Mouse (Mus musculus) layer of hippocampus, adult 11-12 months (tissue): ENCODE data around the gene Chrnd.

Source experiments
- DNase-seq: peaks from one replicate; pipeline ENCODE4 v3.0.0; 2022; ENCODE audit warnings: low spot score

The Chrnd gene

DNA sequence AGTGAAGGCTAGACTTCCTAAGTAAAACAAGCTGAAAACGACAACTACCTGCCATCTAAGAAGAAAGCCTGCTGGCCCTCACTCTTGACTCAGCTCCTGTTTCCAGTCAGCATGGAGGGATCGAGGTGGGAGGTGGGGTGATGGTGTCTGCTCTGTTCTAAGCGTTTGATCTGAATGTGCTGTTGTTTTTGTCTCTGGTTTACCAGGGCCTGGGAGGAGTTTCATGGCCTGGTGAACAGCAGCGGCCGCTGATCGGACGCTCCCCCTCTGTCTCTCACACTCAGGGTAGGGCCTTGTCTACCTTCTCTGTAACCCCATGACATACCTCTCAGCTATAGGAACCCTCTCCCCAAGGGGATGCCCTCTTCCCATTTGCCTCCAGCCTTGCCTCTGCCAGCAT is 41.8 kb downstream of the Chrnd start:
- no peak for DNase-seq

DNA sequence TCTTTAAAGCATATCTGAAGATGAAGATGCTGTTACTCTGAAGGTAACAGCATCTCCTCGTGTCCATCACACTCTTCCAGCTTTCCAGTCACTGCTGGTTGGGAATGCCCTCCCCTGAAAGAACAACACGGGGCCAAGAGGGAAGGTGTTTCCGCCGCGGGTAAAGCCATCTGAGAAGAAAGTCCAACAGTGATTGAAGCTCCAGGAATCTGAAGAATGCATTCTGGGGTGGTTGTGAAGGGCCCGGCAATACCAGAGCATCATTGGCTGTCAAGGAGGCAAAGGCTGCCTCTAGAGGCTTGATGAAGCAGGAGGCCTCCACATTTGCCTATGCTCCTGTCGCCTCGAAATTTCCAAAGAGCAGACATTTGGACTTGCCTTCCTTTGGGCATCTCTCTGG is 48.6 kb downstream of the Chrnd start:
- DNase-seq, result no peak

DNA sequence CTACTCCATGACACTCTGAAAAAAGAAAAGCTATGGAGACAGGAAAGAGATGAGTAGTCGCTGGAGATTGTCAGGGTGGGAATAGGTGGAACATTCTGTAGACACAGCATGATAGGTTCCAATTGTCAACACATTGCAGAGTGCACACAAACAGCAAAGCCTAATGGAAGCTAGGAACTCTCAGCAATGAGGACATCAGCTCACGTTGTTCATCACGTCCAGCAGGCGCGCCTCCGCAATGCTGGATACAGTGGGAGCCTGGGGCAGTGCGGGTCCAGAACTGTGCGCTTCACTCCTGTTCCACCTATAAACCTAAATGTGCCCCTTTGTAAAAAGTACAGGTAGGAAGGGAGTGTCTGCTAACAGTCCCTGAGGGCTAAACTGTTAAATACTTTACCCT is 52.6 kb downstream of the Chrnd start:
- no peak for DNase-seq

DNA sequence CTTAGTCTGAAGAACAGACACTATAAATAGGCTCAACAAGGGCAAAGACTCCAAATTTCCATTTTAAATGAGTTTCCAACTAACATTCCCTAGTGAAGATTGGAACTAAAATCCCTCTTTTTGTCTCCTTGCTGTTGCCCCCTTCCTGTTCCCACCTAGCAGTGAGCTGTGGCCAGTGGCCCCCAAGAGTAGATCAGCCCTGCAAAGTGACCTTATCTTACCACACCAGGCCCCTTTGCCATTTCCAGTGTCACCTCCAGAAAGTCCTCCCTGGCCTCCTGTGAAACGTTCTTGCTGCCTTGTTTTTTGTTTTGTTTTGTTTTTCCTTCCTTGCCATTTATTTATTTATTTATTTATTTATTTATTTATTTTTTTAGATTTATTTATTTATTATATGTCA is 55.0 kb downstream of the Chrnd start:
- no peak for DNase-seq

DNA sequence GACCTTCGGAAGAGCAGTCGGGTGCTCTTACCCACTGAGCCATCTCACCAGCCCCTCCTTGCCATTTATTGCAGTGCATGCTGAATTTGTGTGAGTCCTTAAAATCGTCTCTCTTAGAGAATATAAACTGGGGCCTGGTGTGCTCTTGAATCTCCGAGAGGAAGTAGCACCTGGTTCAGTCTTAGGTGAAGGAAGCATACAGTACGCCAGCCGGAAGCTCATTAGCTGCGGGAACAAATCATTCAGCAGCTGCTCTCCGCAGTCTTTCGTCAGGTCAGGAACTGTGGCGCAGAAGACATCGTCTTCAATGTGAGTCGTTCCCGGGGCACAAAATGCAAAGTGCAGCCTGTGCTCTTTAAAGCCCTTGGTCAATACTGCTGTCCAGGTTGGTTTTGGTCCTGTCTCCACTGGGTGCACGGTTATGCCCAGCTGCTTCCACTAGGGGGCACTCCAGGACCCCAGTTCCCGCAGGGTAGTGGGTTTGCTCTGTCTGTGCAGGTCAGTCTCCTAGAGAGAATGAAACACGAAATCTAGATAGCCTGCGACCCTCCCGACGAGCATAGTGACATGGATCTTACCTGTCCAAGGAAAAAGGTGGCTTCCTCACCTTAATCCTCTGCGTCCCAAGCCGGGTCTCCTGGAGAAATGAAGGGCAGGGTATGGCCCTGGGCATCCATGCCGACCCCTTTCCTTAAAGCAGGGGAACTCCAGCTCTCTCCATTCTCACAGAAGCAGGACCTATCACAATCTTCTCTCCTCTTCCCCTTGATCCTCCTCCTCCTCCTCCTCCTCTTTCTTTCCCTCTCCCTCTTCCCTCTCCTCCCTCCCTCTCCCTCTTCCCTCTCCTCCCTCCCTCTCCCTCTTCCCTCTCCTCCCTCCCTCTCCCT is 55.8 kb downstream of the Chrnd start:
- DNase-seq, result peak; percentile 76
